Mouse (Mus musculus): ENCODE data around the gene Med13. TPM values are rescaled to one million over a fixed set of nuclear protein-coding genes. Genes with fewer than 3 reads are reported as not detected.

Med13 gene
- polyA plus RNA-seq, 1 experiment from 2014 or later = 15.5 TPM

- Histone ChIP-seq H3K4me2 (ENCODE audit: low read depth, low read length, severe bottlenecking) (no peak overlapping the region), H3K9me3 (ENCODE audit: control insufficient read depth, low read length) (no peaks in the 10 kb centered on the region), H3K4me3 (ENCODE audit: low read depth, low read length) (no peak overlapping the region), H3K36me3 (ENCODE audit: control insufficient read depth, insufficient read depth, low read length) (no peaks in the 10 kb centered on the region), H3K27ac (ENCODE audit: low read depth, low read length) (no peak overlapping the region), H3K4me1 (replicated peaks; ENCODE audit: control insufficient read depth, insufficient read depth, low read length) (no peaks in the 10 kb centered on the region), H3K9ac (ENCODE audit: low read length) (no peak overlapping the region), H3K27me3 (ENCODE audit: control insufficient read depth, insufficient read depth, low read length) (no peaks in the 10 kb centered on the region)
- WGBS = 85% methylated on average over 7 of the region's 7 CpGs
- ATAC-seq (replicated peaks; ENCODE audit: low FRiP score) = no peak
- DNase-seq (ENCODE audit: low spot score) = no peak
Observed at GRCm38 (mm10) chr11:86371266-86371665, 13.9 kb upstream of the Med13 start.

DNA sequence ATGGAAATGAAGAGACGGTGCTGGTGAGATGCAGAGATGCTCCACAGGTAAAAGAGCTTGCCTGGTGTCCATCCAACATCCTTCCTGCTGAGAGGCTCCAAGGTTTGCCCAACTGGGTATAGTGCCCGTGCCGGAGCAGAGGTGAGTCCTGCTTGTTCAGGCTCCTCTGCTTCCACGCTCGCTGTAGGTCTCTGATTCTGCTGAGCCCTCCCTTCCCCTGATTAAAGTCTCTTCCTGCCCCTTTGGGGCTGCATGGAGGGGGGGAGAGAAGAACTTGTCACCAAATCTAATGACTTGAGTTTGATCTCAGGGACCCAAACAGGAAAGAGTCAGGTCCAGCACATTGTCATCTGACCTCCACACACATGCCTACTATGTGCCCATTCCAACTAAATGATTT, 12.5 kb upstream of the Med13 start:
- no peaks in the 10 kb centered on the region for H3K36me3 ChIP-seq (ENCODE audit: control insufficient read depth, insufficient read depth, low read length)
- ATAC-seq (replicated peaks; ENCODE audit: low FRiP score) = no peak
- H3K4me1 ChIP-seq (replicated peaks; ENCODE audit: control insufficient read depth, insufficient read depth, low read length) = no peaks in the 10 kb centered on the region
- WGBS = 91% methylated on average over 5 of the region's 5 CpGs
- no peak overlapping the region for H3K4me3 ChIP-seq (ENCODE audit: low read depth, low read length)
- DNase-seq (ENCODE audit: low spot score) = no peak
- H3K27me3 ChIP-seq (ENCODE audit: control insufficient read depth, insufficient read depth, low read length) = no peaks in the 10 kb centered on the region
- H3K9ac ChIP-seq (ENCODE audit: low read length) = no peak overlapping the region
- H3K4me2 ChIP-seq (ENCODE audit: low read depth, low read length, severe bottlenecking) = no peak overlapping the region
- H3K9me3 ChIP-seq (ENCODE audit: control insufficient read depth, low read length) = no peaks in the 10 kb centered on the region
- H3K27ac ChIP-seq (ENCODE audit: low read depth, low read length) = no peak overlapping the region

DNA sequence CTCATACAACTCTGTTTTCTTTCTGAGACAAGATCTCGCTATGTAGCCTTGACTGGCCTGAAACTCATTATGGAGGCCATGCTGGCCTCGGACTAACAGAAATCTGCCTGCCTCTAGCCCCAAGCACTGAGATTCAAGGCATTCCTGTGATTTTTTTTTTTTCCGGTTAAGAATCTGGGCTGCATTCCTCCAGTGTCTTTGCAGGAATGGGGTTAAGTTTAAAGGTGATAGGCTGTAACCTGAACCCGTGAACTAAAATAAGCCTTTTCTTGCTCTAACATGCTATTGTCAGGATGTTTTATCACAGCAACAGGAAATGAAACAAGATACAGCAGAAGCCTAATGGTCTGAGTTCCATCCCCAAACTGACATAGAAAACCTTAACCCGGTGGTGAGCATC, 11.6 kb upstream of the Med13 start:
- no peak for DNase-seq (ENCODE audit: low spot score)
- Histone ChIP-seq H3K27me3 (ENCODE audit: control insufficient read depth, insufficient read depth, low read length) (no peaks in the 10 kb centered on the region), H3K4me2 (ENCODE audit: low read depth, low read length, severe bottlenecking) (no peak overlapping the region), H3K9ac (ENCODE audit: low read length) (no peak overlapping the region), H3K4me3 (ENCODE audit: low read depth, low read length) (no peak overlapping the region), H3K36me3 (ENCODE audit: control insufficient read depth, insufficient read depth, low read length) (no peaks in the 10 kb centered on the region), H3K27ac (ENCODE audit: low read depth, low read length) (no peak overlapping the region), H3K4me1 (replicated peaks; ENCODE audit: control insufficient read depth, insufficient read depth, low read length) (no peaks in the 10 kb centered on the region), H3K9me3 (ENCODE audit: control insufficient read depth, low read length) (no peaks in the 10 kb centered on the region)
- WGBS = 69% methylated on average over 5 of the region's 5 CpGs
- ATAC-seq (replicated peaks; ENCODE audit: low FRiP score) = no peak

- Histone ChIP-seq H3K27ac (ENCODE audit: low read depth, low read length) (no peak overlapping the region), H3K4me1 (replicated peaks; ENCODE audit: control insufficient read depth, insufficient read depth, low read length) (no peaks in the 10 kb centered on the region), H3K9ac (ENCODE audit: low read length) (no peak overlapping the region), H3K36me3 (ENCODE audit: control insufficient read depth, insufficient read depth, low read length) (no peaks in the 10 kb centered on the region), H3K4me3 (ENCODE audit: low read depth, low read length) (no peak overlapping the region), H3K9me3 (ENCODE audit: control insufficient read depth, low read length) (no peaks in the 10 kb centered on the region), H3K4me2 (ENCODE audit: low read depth, low read length, severe bottlenecking) (no peak overlapping the region), H3K27me3 (ENCODE audit: control insufficient read depth, insufficient read depth, low read length) (no peaks in the 10 kb centered on the region)
- 83% methylated on average over 5 of the region's 5 CpGs for WGBS
- ATAC-seq (replicated peaks; ENCODE audit: low FRiP score) (no peak), DNase-seq (ENCODE audit: low spot score) (no peak)
Observed at GRCm38 (mm10) chr11:86364709-86365452, 7.5 kb upstream of the Med13 start.

- H3K27ac ChIP-seq (ENCODE audit: low read depth, low read length) = peak overlapping the region; percentile 95
- peak; percentile 97 for ATAC-seq (replicated peaks; ENCODE audit: low FRiP score)
- H3K9me3 ChIP-seq (ENCODE audit: control insufficient read depth, low read length) = no peaks in the 10 kb centered on the region
- peaks cover 2% of the 10 kb centered on the region; the same call in 1 of the 2 replicates for H3K4me1 ChIP-seq (replicated peaks; ENCODE audit: control insufficient read depth, insufficient read depth, low read length)
- H3K4me3 ChIP-seq (ENCODE audit: low read depth, low read length) = peak overlapping the region; percentile 95
- WGBS = under 1% methylated on average over 44 of the region's 45 CpGs
- H3K27me3 ChIP-seq (ENCODE audit: control insufficient read depth, insufficient read depth, low read length) = no peaks in the 10 kb centered on the region
- peak; percentile 99 for DNase-seq (ENCODE audit: low spot score)
- H3K9ac ChIP-seq (ENCODE audit: low read length) = peak overlapping the region; percentile 96
- H3K36me3 ChIP-seq (ENCODE audit: control insufficient read depth, insufficient read depth, low read length) = no peaks in the 10 kb centered on the region
- peak overlapping the region; percentile 34 for H3K4me2 ChIP-seq (ENCODE audit: low read depth, low read length, severe bottlenecking)
Observed at GRCm38 (mm10) chr11:86357984-86358528, 654 bp upstream of the Med13 start.

GRCm38 (mm10) chr11:86356007-86356853, 1.2 kb downstream of the Med13 start:
- Histone ChIP-seq H3K27me3 (ENCODE audit: control insufficient read depth, insufficient read depth, low read length) (no peaks in the 10 kb centered on the region), H3K9ac (ENCODE audit: low read length) (peak overlapping the region; percentile 96), H3K4me1 (replicated peaks; ENCODE audit: control insufficient read depth, insufficient read depth, low read length) (peaks cover 2% of the 10 kb centered on the region; the same call in 1 of the 2 replicates), H3K4me2 (ENCODE audit: low read depth, low read length, severe bottlenecking) (peak overlapping the region; percentile 74), H3K36me3 (ENCODE audit: control insufficient read depth, insufficient read depth, low read length) (no peaks in the 10 kb centered on the region), H3K4me3 (ENCODE audit: low read depth, low read length) (peak overlapping the region; percentile 95), H3K27ac (ENCODE audit: low read depth, low read length) (no peak overlapping the region), H3K9me3 (ENCODE audit: control insufficient read depth, low read length) (no peaks in the 10 kb centered on the region)
- ATAC-seq (replicated peaks; ENCODE audit: low FRiP score) (no peak), DNase-seq (ENCODE audit: low spot score) (no peak)
- WGBS = 27% methylated on average over 13 of the region's 13 CpGs

- no peaks in the 10 kb centered on the region for H3K36me3 ChIP-seq (ENCODE audit: control insufficient read depth, insufficient read depth, low read length)
- H3K4me2 ChIP-seq (ENCODE audit: low read depth, low read length, severe bottlenecking) = no peak overlapping the region
- 86% methylated on average over 3 of the region's 3 CpGs for WGBS
- DNase-seq (ENCODE audit: low spot score) (no peak), ATAC-seq (replicated peaks; ENCODE audit: low FRiP score) (no peak)
- H3K4me1 ChIP-seq (replicated peaks; ENCODE audit: control insufficient read depth, insufficient read depth, low read length) = peaks cover 2% of the 10 kb centered on the region; the same call in 1 of the 2 replicates
- H3K9me3 ChIP-seq (ENCODE audit: control insufficient read depth, low read length) = no peaks in the 10 kb centered on the region
- H3K27ac ChIP-seq (ENCODE audit: low read depth, low read length) = no peak overlapping the region
- H3K9ac ChIP-seq (ENCODE audit: low read length) = no peak overlapping the region
- no peak overlapping the region for H3K4me3 ChIP-seq (ENCODE audit: low read depth, low read length)
- H3K27me3 ChIP-seq (ENCODE audit: control insufficient read depth, insufficient read depth, low read length) = no peaks in the 10 kb centered on the region
Observed at GRCm38 (mm10) chr11:86353586-86353985, 3.8 kb downstream of the Med13 start.

DNA sequence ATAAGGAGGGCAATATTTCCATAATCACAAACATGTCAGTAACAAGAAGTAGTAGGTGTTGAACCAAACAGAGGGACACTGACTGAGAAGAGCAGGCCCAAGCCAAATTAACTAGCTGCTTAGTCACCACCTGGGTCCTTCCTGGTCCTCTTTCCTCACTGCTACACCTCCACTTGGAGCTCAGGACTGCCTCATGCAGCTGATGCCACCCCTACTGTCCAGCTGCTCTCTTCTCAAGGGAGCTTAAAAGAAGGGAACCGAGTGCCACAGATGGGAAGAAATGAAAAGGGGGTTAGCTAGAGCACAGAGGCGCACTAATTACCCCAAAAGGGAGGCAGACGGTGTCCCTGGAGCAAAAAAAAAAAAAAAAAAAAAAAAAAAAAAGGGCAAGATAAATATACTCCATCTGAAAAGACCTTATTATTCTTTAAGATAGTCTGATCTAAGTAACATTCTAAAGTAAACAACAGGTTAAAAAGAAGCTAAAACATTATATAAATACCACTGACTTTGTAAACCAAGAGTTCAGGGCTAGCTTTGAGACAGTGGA, 5.6 kb downstream of the Med13 start:
- H3K4me1 ChIP-seq (replicated peaks; ENCODE audit: control insufficient read depth, insufficient read depth, low read length) = peaks cover 2% of the 10 kb centered on the region; the same call in 1 of the 2 replicates
- H3K36me3 ChIP-seq (ENCODE audit: control insufficient read depth, insufficient read depth, low read length) = no peaks in the 10 kb centered on the region
- no peak overlapping the region for H3K4me3 ChIP-seq (ENCODE audit: low read depth, low read length)
- no peaks in the 10 kb centered on the region for H3K9me3 ChIP-seq (ENCODE audit: control insufficient read depth, low read length)
- no peak overlapping the region for H3K4me2 ChIP-seq (ENCODE audit: low read depth, low read length, severe bottlenecking)
- H3K9ac ChIP-seq (ENCODE audit: low read length) = no peak overlapping the region
- no peak overlapping the region for H3K27ac ChIP-seq (ENCODE audit: low read depth, low read length)
- H3K27me3 ChIP-seq (ENCODE audit: control insufficient read depth, insufficient read depth, low read length) = no peaks in the 10 kb centered on the region
- WGBS = 58% methylated on average over 3 of the region's 3 CpGs
- ATAC-seq (replicated peaks; ENCODE audit: low FRiP score) (no peak), DNase-seq (ENCODE audit: low spot score) (no peak)

Measured in forebrain, embryonic 11.5 days (tissue).